Mouse (Mus musculus): Measurements from ENCODE around the gene Gm8797.

- no peak for TF ChIP-seq POLR2A (IDR thresholded peaks at IDR 0.05; ENCODE audit: extremely low read depth, insufficient read depth, low read length)
- TF ChIP-seq CTCF (IDR thresholded peaks at IDR 0.05; ENCODE audit: low read depth, low read length): no peak
These were observed 17.7 kb upstream of the Gm8797 start for GRCm38 (mm10) chr3:5732931-5733330.
